Mouse (Mus musculus) small intestine, adult 2 months (tissue): Measurements from ENCODE around the gene Lrrn4cl. TPM values are rescaled to one million over a fixed set of nuclear protein-coding genes. Genes with fewer than 3 reads are reported as not detected.
A peak's percentile ranks its signal among the peaks of the same experiment; 100 is the strongest.
"Not testable (repeated sequence)": the region's sequence is repeated elsewhere in the genome, so short reads cannot be mapped to it uniquely, and the experiment has no call there.

Source experiments
- H3K27ac ChIP-seq: fragments of 200-500 bp; 2 replicates; pipeline ENCODE4 v1.5.1; 2012; ENCODE audit warnings: low read depth, low read length, control low read depth, inconsistent platforms; ENCODE audit not compliant: insufficient read depth
- H3K27me3 ChIP-seq: fragments of 200-500 bp; 2 replicates; pipeline ENCODE4 v1.6.1; 2012; ENCODE audit warnings: mild to moderate bottlenecking, moderate library complexity, low read length, inconsistent platforms; ENCODE audit not compliant: control insufficient read depth, insufficient read depth
- H3K36me3 ChIP-seq: fragments of 200-500 bp; 2 replicates; pipeline ENCODE4 v1.6.1; 2012; ENCODE audit warnings: mild to moderate bottlenecking, low read length, control low read depth, inconsistent platforms; ENCODE audit not compliant: control insufficient read depth, insufficient read depth
- H3K4me1 ChIP-seq: fragments of 200-500 bp; 2 replicates; pipeline ENCODE4 v1.6.1; 2012; ENCODE audit warnings: low read length, inconsistent platforms, mixed read lengths; ENCODE audit not compliant: control insufficient read depth, insufficient read depth, insufficient read length
- H3K4me3 ChIP-seq: fragments of 200-500 bp; 2 replicates; pipeline ENCODE4 v1.5.1; 2012; ENCODE audit warnings: low read depth, mild to moderate bottlenecking, control low read depth, inconsistent platforms, low read length, moderate library complexity
- CTCF ChIP-seq: fragments of 200-500 bp; IDR thresholded peaks from 2 replicates; pipeline ENCODE4 v1.5.1; 2012; ENCODE audit warnings: low read depth, mild to moderate bottlenecking, control low read depth, inconsistent platforms, low read length, moderate library complexity, mixed read lengths; ENCODE audit not compliant: insufficient replicate concordance, insufficient read length; ENCODE audit errors: extremely low read depth
- POLR2A ChIP-seq: fragments of 200-500 bp; IDR thresholded peaks from 2 replicates; pipeline ENCODE4 v1.6.1; 2012; ENCODE audit warnings: low read depth, mild to moderate bottlenecking, control low read depth, inconsistent platforms, low read length, moderate library complexity
- WGBS: fragments of 180-500 bp; shearing (Covaris S2); methylation state at CpG from one replicate; pipeline ENCODE4 v1.1.7; 2018; 5-methylcytosine and 5-hydroxymethylcytosine counted together
- polyA plus RNA-seq: library from polyadenylated mRNA; depleted of rRNA; stranded (reverse); fragments of >200 nt; gene quantifications from 2 replicates; pipeline ENCODE4 v1.2.3, GENCODE M21; 2012

Gene Lrrn4cl
- polyA plus RNA-seq, 1 experiment, result 0.11 TPM

GRCm38 (mm10) chr19:8848356-8848755, 2.2 kb upstream of the Lrrn4cl start:
- WGBS, result 80% methylated on average over 5 of the region's 5 CpGs
- TF ChIP-seq POLR2A (no peak), CTCF (no peak)
- Histone ChIP-seq H3K4me1 (no peaks in the 10 kb centered on the region), H3K27ac (no peak overlapping the region), H3K27me3 (no peaks in the 10 kb centered on the region), H3K4me3 (no peak overlapping the region), H3K36me3 (peaks cover 17% of the 10 kb centered on the region)

- 37% methylated on average over 7 of the region's 7 CpGs for WGBS
- H3K36me3 ChIP-seq, result peaks cover 10% of the 10 kb centered on the region
- no peaks in the 10 kb centered on the region for H3K27me3 ChIP-seq
- no peak overlapping the region for H3K4me3 ChIP-seq
- no peaks in the 10 kb centered on the region for H3K4me1 ChIP-seq
- H3K27ac ChIP-seq, result no peak overlapping the region
- no peak for TF ChIP-seq POLR2A
- no peak for TF ChIP-seq CTCF
Observed at GRCm38 (mm10) chr19:8851639-8852038, 1.1 kb downstream of the Lrrn4cl start.

- no peak for TF ChIP-seq CTCF
- TF ChIP-seq POLR2A, result no peak
- Histone ChIP-seq H3K27ac (no peak overlapping the region), H3K4me1 (no peaks in the 10 kb centered on the region), H3K27me3 (no peaks in the 10 kb centered on the region), H3K36me3 (peaks cover 5% of the 10 kb centered on the region), H3K4me3 (no peak overlapping the region)
- 62% methylated on average over 10 of the region's 10 CpGs for WGBS
Observed at GRCm38 (mm10) chr19:8852236-8852928, 1.8 kb downstream of the Lrrn4cl start.

- H3K27me3 ChIP-seq, result no peaks in the 10 kb centered on the region
- 82% methylated on average over 3 of the region's 3 CpGs for WGBS
- H3K36me3 ChIP-seq, result no peaks in the 10 kb centered on the region
- no peaks in the 10 kb centered on the region for H3K4me1 ChIP-seq
- no peak overlapping the region for H3K27ac ChIP-seq
- TF ChIP-seq POLR2A, result no peak
- no peak for TF ChIP-seq CTCF
- no peak overlapping the region for H3K4me3 ChIP-seq
Observed at GRCm38 (mm10) chr19:8853117-8853516, 2.5 kb downstream of the Lrrn4cl start.

- Histone ChIP-seq H3K4me1 (no peaks in the 10 kb centered on the region), H3K27me3 (no peaks in the 10 kb centered on the region), H3K4me3 (no peak overlapping the region), H3K27ac (no peak overlapping the region), H3K36me3 (no peaks in the 10 kb centered on the region)
- TF ChIP-seq CTCF, result peak; percentile 64; the same call in 1 of the 2 replicates
- no peak for TF ChIP-seq POLR2A
- 27% methylated on average over 4 of the region's 4 CpGs for WGBS
Observed at GRCm38 (mm10) chr19:8857689-8858088, 7.1 kb downstream of the Lrrn4cl start.

- WGBS, result 18% methylated on average over 1 of the region's 1 CpGs
- Histone ChIP-seq H3K36me3 (no peaks in the 10 kb centered on the region), H3K4me1 (no peaks in the 10 kb centered on the region), H3K27me3 (no peaks in the 10 kb centered on the region), H3K4me3 (no peak overlapping the region), H3K27ac (no peak overlapping the region)
- TF ChIP-seq POLR2A (no peak), CTCF (no peak)
Observed at GRCm38 (mm10) chr19:8859018-8859417, 8.4 kb downstream of the Lrrn4cl start.

- no peaks in the 10 kb centered on the region for H3K36me3 ChIP-seq
- WGBS, result 76% methylated on average over 6 of the region's 6 CpGs
- no peak overlapping the region for H3K4me3 ChIP-seq
Observed at GRCm38 (mm10) chr19:8864265-8864664, 13.7 kb downstream of the Lrrn4cl start.

GRCm38 (mm10) chr19:8870381-8870780, 19.8 kb downstream of the Lrrn4cl start:
- Histone ChIP-seq H3K36me3 (peaks cover 17% of the 10 kb centered on the region), H3K4me1 (peaks cover 11% of the 10 kb centered on the region; the same call in 1 of the 2 replicates)
- not testable (repeated sequence) for H3K27ac ChIP-seq, H3K4me3 ChIP-seq, H3K27me3 ChIP-seq
- 50% methylated on average over 3 of the region's 3 CpGs for WGBS

More at GRCm38 (mm10) chr19:8864265-8864664, 13.7 kb downstream of the Lrrn4cl start:
- no peak for TF ChIP-seq CTCF
- no peak for TF ChIP-seq POLR2A
- Histone ChIP-seq H3K27ac (no peak overlapping the region), H3K4me1 (no peaks in the 10 kb centered on the region), H3K27me3 (no peaks in the 10 kb centered on the region)
